ENCODE assay signal across 10 mouse cellular contexts in genomic region chr11:42000190-42001098, GRCm38 (mm10). TPM values are rescaled to one million over a fixed set of nuclear protein-coding genes. Genes with fewer than 3 reads are reported as not detected.
DNase-seq lines count a peak whose midpoint lies in the region; ATAC-seq and TF ChIP-seq lines count a peak whose summit lies in the region.
"Had no signal": no experiment of that assay in that cellular context is flagged by ENCODE, and none has a peak within 500 bp of the region (broad histone marks: within the 10 kb centered on the region; RNA-seq: fewer than 3 reads in every experiment).

TSS of gene Gabrg2 (minus strand) at chr11:42000857.

- ATAC-seq in embryonic facial prominence, embryonic 12.5 days (ENCODE audit: insufficient number of reproducible peaks, insufficient read depth, low FRiP score, low TSS enrichment) = no peak
- ATAC-seq in hindbrain, postnatal 0 days = peak; percentile 86
- peak; percentile 86 for ATAC-seq in midbrain, embryonic 15.5 days (replicated peaks)

- 11% methylated on average over 20 of the region's 20 CpGs for WGBS in embryonic facial prominence, embryonic 12.5 days
- WGBS in hindbrain, postnatal 0 days = 3% methylated on average over 20 of the region's 20 CpGs
- 2% methylated on average over 20 of the region's 20 CpGs for WGBS in midbrain, embryonic 15.5 days
- 13% methylated on average over 20 of the region's 20 CpGs for WGBS in lung, adult 2 months

- H3K27ac ChIP-seq in embryonic facial prominence, embryonic 12.5 days = no peak within 1 kb of the TSS
- peak within 1 kb of the TSS; percentile 90 for H3K27ac ChIP-seq in hindbrain, postnatal 0 days
- peak within 1 kb of the TSS; percentile 94 for H3K27ac ChIP-seq in midbrain, embryonic 15.5 days
- H3K27ac ChIP-seq: heart, embryonic 15.5 days had no signal

- no peaks in the 10 kb centered on the region for H3K27me3 ChIP-seq in embryonic facial prominence, embryonic 12.5 days
- H3K27me3 ChIP-seq in hindbrain, postnatal 0 days (ENCODE audit: insufficient read depth, low read length) = no peaks in the 10 kb centered on the region
- no peaks in the 10 kb centered on the region for H3K27me3 ChIP-seq in midbrain, embryonic 15.5 days (replicated peaks)
- H3K27me3 ChIP-seq: heart, embryonic 15.5 days had no signal

- no peaks in the 10 kb centered on the region for H3K9me3 ChIP-seq in embryonic facial prominence, embryonic 12.5 days
- no peaks in the 10 kb centered on the region for H3K9me3 ChIP-seq in hindbrain, postnatal 0 days (ENCODE audit: low read length)
- no peaks in the 10 kb centered on the region for H3K9me3 ChIP-seq in midbrain, embryonic 15.5 days
- H3K9me3 ChIP-seq: heart, embryonic 15.5 days had no signal

- TF ChIP-seq CTCF in hindbrain, postnatal 0 days (IDR thresholded peaks at IDR 0.05; ENCODE audit: low read depth) = no peak
- no peak for TF ChIP-seq CTCF in lung, adult 2 months (IDR thresholded peaks at IDR 0.05; ENCODE audit: insufficient read depth, low read length)

- H3K4me1 ChIP-seq in embryonic facial prominence, embryonic 12.5 days = no peaks in the 10 kb centered on the region
- H3K4me1 ChIP-seq in hindbrain, postnatal 0 days (ENCODE audit: insufficient read depth, low read length) = 0 out of 2 replicates have a peak, but pooled peaks cover 2% of the 10 kb centered on the region
- peaks cover 18% of the 10 kb centered on the region for H3K4me1 ChIP-seq in midbrain, embryonic 15.5 days
- no peaks in the 10 kb centered on the region for H3K4me1 ChIP-seq in lung, adult 2 months (ENCODE audit: control insufficient read depth, insufficient read depth, low read length)
- H3K4me1 ChIP-seq: heart, embryonic 15.5 days had no signal

- H3K4me2 ChIP-seq in embryonic facial prominence, embryonic 12.5 days (replicated peaks) = peak within 1 kb of the TSS; percentile 19
- peak within 1 kb of the TSS; percentile 62 for H3K4me2 ChIP-seq in hindbrain, postnatal 0 days (ENCODE audit: low read depth, low read length)
- H3K4me2 ChIP-seq in midbrain, embryonic 15.5 days = peak within 1 kb of the TSS; percentile 60
- H3K4me2 ChIP-seq: heart, embryonic 15.5 days had no signal

- H3K36me3 ChIP-seq in embryonic facial prominence, embryonic 12.5 days = no peaks in the 10 kb centered on the region
- no peaks in the 10 kb centered on the region for H3K36me3 ChIP-seq in hindbrain, postnatal 0 days (ENCODE audit: insufficient read depth, low read length)
- no peaks in the 10 kb centered on the region for H3K36me3 ChIP-seq in midbrain, embryonic 15.5 days (replicated peaks)
- H3K36me3 ChIP-seq: heart, embryonic 15.5 days had no signal

- peak; percentile 58 for DNase-seq in brain, embryonic 18.5 days (ENCODE audit: low read depth, low spot score)
- peak; percentile 80 for DNase-seq in hindbrain, postnatal 0 days (ENCODE audit: low spot score)
- DNase-seq in spleen, adult 18-20 months = no peak
- DNase-seq in lung, adult 2 months = no peak
- DNase-seq in adrenal gland, adult 2 months = no peak
- DNase-seq in spleen, postnatal 4 days (ENCODE audit: low spot score in 2 of 2) = no peak

- H3K4me3 ChIP-seq in embryonic facial prominence, embryonic 12.5 days = no peak within 1 kb of the TSS
- H3K4me3 ChIP-seq in hindbrain, postnatal 0 days (ENCODE audit: low read length) = peak within 1 kb of the TSS; percentile 42
- H3K4me3 ChIP-seq in midbrain, embryonic 15.5 days = peak within 1 kb of the TSS; percentile 59
- no peak within 1 kb of the TSS for H3K4me3 ChIP-seq in lung, adult 2 months (replicated peaks; ENCODE audit: extremely low read depth, low read depth, low read length)
- H3K4me3 ChIP-seq: heart, embryonic 15.5 days had no signal

- no peak for TF ChIP-seq POLR2A in lung, adult 2 months (IDR thresholded peaks at IDR 0.05; ENCODE audit: borderline replicate concordance, extremely low read depth, low read depth, low read length)

- no peak within 1 kb of the TSS for H3K9ac ChIP-seq in embryonic facial prominence, embryonic 12.5 days
- peak within 1 kb of the TSS; percentile 59 for H3K9ac ChIP-seq in hindbrain, postnatal 0 days (replicated peaks; ENCODE audit: low read length)
- H3K9ac ChIP-seq in midbrain, embryonic 15.5 days = peak within 1 kb of the TSS; percentile 67
- H3K9ac ChIP-seq: heart, embryonic 15.5 days had no signal

RNA-seq across cellular contexts. Expression of gene Gabrg2, which starts in this region (rescaled TPM):
- 1.5 and 2.8 TPM in 2 replicates for polyA plus RNA-seq in embryonic facial prominence, embryonic 12.5 days (2016; fragmentation: Nextera tagmentation; extraction: Ambion mirVana)
- total RNA-seq in hindbrain, postnatal 0 days (2014; rRNA removed) = 89.0 and 99.9 TPM in 2 replicates
- 105 and 113 TPM in 2 replicates for polyA plus RNA-seq in hindbrain, postnatal 0 days (2015; fragmentation: Nextera tagmentation; extraction: Ambion mirVana)
- polyA plus RNA-seq in midbrain, embryonic 15.5 days (2015; fragmentation: Nextera tagmentation; extraction: Ambion mirVana) = 133 and 140 TPM in 2 replicates
- not detected in 2 replicates for polyA plus RNA-seq in lung, adult 2 months (2012; rRNA removed)
- total RNA-seq in adrenal gland, adult 2 months (2021) = 1 to 10 TPM; 1.2 to 4.0 TPM
- polyA plus RNA-seq in adrenal gland, adult 2 months (2012; rRNA removed) = not detected in 2 replicates
- polyA plus RNA-seq: liver, embryonic 16.5 days had no signal

Comparison
In these comparisons a context has a peak if more than half of its experiments do, and no peak if none do; other contexts are left out.
1. RNA of gene Gabrg2 (total RNA-seq): 89.0 to 99.9 TPM in hindbrain, postnatal 0 days; 1.2 to 4.0 TPM in adrenal gland, adult 2 months; every median in the first group is over 10 times any median in the second.
2. RNA of gene Gabrg2 (polyA plus RNA-seq): 133 to 140 TPM in midbrain, embryonic 15.5 days and 105 to 113 TPM in hindbrain, postnatal 0 days; 1.5 to 2.8 TPM in embryonic facial prominence, embryonic 12.5 days, not detected in adrenal gland, adult 2 months and not detected in lung, adult 2 months; every median in the first group is over 10 times any median in the second.
3. DNase-seq: peak in brain, embryonic 18.5 days (single experiment) and hindbrain, postnatal 0 days (single experiment); none in spleen, adult 18-20 months (0 of 2), lung, adult 2 months (single experiment), adrenal gland, adult 2 months (single experiment) and spleen, postnatal 4 days (0 of 2).
4. H3K4me3 ChIP-seq: peak in hindbrain, postnatal 0 days (single experiment) and midbrain, embryonic 15.5 days (single experiment); none in embryonic facial prominence, embryonic 12.5 days (single experiment) and lung, adult 2 months (single experiment).
5. Peak in every context shown above with its lines, with median percentiles within 50 percentile points of each other: H3K4me2 ChIP-seq.